ENCODE assay signal across 34 mouse cellular contexts in genomic region chr17:78495929-78496328, GRCm38 (mm10). TPM values are rescaled to one million over a fixed set of nuclear protein-coding genes. Genes with fewer than 3 reads are reported as not detected.
"Had no signal": no experiment of that assay in that cellular context is flagged by ENCODE, and none has a peak within 500 bp of the region (broad histone marks: within the 10 kb centered on the region; RNA-seq: fewer than 3 reads in every experiment).

No protein-coding gene starts in this region.

- ATAC-seq: liver, embryonic 12.5 days; liver, postnatal 0 days; lung, postnatal 0 days; midbrain, embryonic 13.5 days; midbrain, embryonic 15.5 days; midbrain, embryonic 16.5 days had no signal

- H3K9ac ChIP-seq: limb, embryonic 12.5 days; limb, embryonic 13.5 days; limb, embryonic 15.5 days; liver, embryonic 12.5 days; liver, embryonic 13.5 days; liver, embryonic 14.5 days; liver, embryonic 15.5 days; liver, postnatal 0 days; lung, embryonic 14.5 days; lung, embryonic 15.5 days; midbrain, embryonic 12.5 days; midbrain, embryonic 13.5 days; midbrain, embryonic 15.5 days; neural tube, embryonic 12.5 days had no signal

- H3K27ac ChIP-seq: limb, embryonic 10.5 days; limb, embryonic 12.5 days; limb, embryonic 13.5 days; limb, embryonic 15.5 days; liver, embryonic 12.5 days; liver, embryonic 13.5 days; liver, embryonic 14.5 days; liver, embryonic 15.5 days; lung, embryonic 15.5 days; macrophage; midbrain, embryonic 10.5 days; midbrain, embryonic 12.5 days; midbrain, embryonic 13.5 days; midbrain, embryonic 15.5 days; neural tube, embryonic 12.5 days had no signal

- H3K4me3 ChIP-seq: limb, embryonic 10.5 days; limb, embryonic 12.5 days; limb, embryonic 13.5 days; limb, embryonic 15.5 days; liver, embryonic 12.5 days; liver, embryonic 13.5 days; liver, embryonic 15.5 days; lung, embryonic 15.5 days; megakaryocyte, embryonic 14.5 days; midbrain, embryonic 10.5 days; midbrain, embryonic 12.5 days; midbrain, embryonic 13.5 days; midbrain, embryonic 15.5 days; myocyte; neural tube, embryonic 12.5 days had no signal

- H3K9me3 ChIP-seq: limb, embryonic 10.5 days; limb, embryonic 12.5 days; limb, embryonic 13.5 days; limb, embryonic 15.5 days; liver, embryonic 12.5 days; liver, embryonic 13.5 days; liver, embryonic 15.5 days; lung, embryonic 15.5 days; megakaryocyte, embryonic 14.5 days; midbrain, embryonic 10.5 days; midbrain, embryonic 12.5 days; midbrain, embryonic 13.5 days; midbrain, embryonic 15.5 days; neural tube, embryonic 12.5 days had no signal

- H3K4me1 ChIP-seq: limb, embryonic 10.5 days; limb, embryonic 12.5 days; limb, embryonic 13.5 days; limb, embryonic 15.5 days; liver, embryonic 12.5 days; liver, embryonic 13.5 days; liver, embryonic 15.5 days; lung, embryonic 15.5 days; megakaryocyte, embryonic 14.5 days; midbrain, embryonic 15.5 days; neural tube, embryonic 12.5 days had no signal

- H3K36me3 ChIP-seq: limb, embryonic 10.5 days; limb, embryonic 12.5 days; limb, embryonic 13.5 days; limb, embryonic 15.5 days; liver, embryonic 12.5 days; liver, embryonic 13.5 days; liver, embryonic 15.5 days; lung, embryonic 15.5 days; midbrain, embryonic 10.5 days; midbrain, embryonic 12.5 days; midbrain, embryonic 13.5 days; midbrain, embryonic 15.5 days; neural tube, embryonic 12.5 days had no signal

- H3K27me3 ChIP-seq: limb, embryonic 12.5 days; limb, embryonic 13.5 days; limb, embryonic 15.5 days; liver, embryonic 12.5 days; liver, embryonic 13.5 days; liver, embryonic 15.5 days; lung, embryonic 15.5 days; megakaryocyte, embryonic 14.5 days; midbrain, embryonic 12.5 days; midbrain, embryonic 13.5 days; midbrain, embryonic 15.5 days; neural tube, embryonic 12.5 days had no signal

- H3K4me2 ChIP-seq: limb, embryonic 12.5 days; limb, embryonic 13.5 days; limb, embryonic 15.5 days; liver, embryonic 11.5 days; liver, embryonic 12.5 days; liver, embryonic 13.5 days; liver, embryonic 15.5 days; lung, embryonic 14.5 days; lung, embryonic 15.5 days; midbrain, embryonic 11.5 days; midbrain, embryonic 12.5 days; midbrain, embryonic 13.5 days; midbrain, embryonic 15.5 days; neural tube, embryonic 12.5 days had no signal

- DNase-seq: left cerebral cortex, postnatal 4 days; liver; liver, embryonic 13.5 days; liver, postnatal 0 days; lung, adult 18-20 months; lung, adult 2 months; lung, embryonic 14.5 days; lung, postnatal 10 days; lung, postnatal 14 days; lung, postnatal 36 days; lung, postnatal 4 days; midbrain, embryonic 14.5 days had no signal

RNA-seq across cellular contexts. Expression of gene Vit, which starts 11.9 kb away (rescaled TPM):
- polyA plus RNA-seq: limb, embryonic 10.5 days; limb, embryonic 11.5 days; liver, adult 2 months; lung, embryonic 14.5 days; macrophage; myocyte had no signal
